Mouse (Mus musculus) embryonic facial prominence, embryonic 15.5 days (tissue): ENCODE measurements around the gene Ifit2. TPM values are rescaled to one million over a fixed set of nuclear protein-coding genes. Genes with fewer than 3 reads are reported as not detected.

Source experiments
- ATAC-seq: fragments of 200-750 bp; cut with Nextera tagmentation; 2 replicates; pipeline ENCODE4 v1.8.0; 2017; ENCODE audit warnings: low read depth, moderate TSS enrichment; ENCODE audit not compliant: insufficient number of reproducible peaks, low FRiP score, low TSS enrichment
- H3K27ac ChIP-seq: fragments of 300-500 bp; sonication (generic); replicated peaks from 2 replicates; pipeline ENCODE4 v1.5.1; 2015; ENCODE audit warnings: mild to moderate bottlenecking, inconsistent platforms
- H3K27me3 ChIP-seq: fragments of 300-500 bp; sonication (generic); 2 replicates; pipeline ENCODE4 v1.6.1; 2015; ENCODE audit warnings: inconsistent platforms
- H3K36me3 ChIP-seq: fragments of 300-500 bp; sonication (generic); 2 replicates; pipeline ENCODE4 v1.6.1; 2015; ENCODE audit warnings: mild to moderate bottlenecking, inconsistent platforms
- H3K4me1 ChIP-seq: fragments of 300-500 bp; sonication (generic); 2 replicates; pipeline ENCODE4 v1.6.1; 2015; ENCODE audit warnings: inconsistent platforms
- H3K4me2 ChIP-seq: fragments of 300-500 bp; sonication (generic); replicated peaks from 2 replicates; pipeline ENCODE4 v1.6.1; 2015; ENCODE audit warnings: mild to moderate bottlenecking, inconsistent platforms
- H3K4me3 ChIP-seq: fragments of 300-500 bp; sonication (generic); replicated peaks from 2 replicates; pipeline ENCODE4 v1.5.1; 2015; ENCODE audit warnings: mild to moderate bottlenecking, inconsistent platforms
- H3K9ac ChIP-seq: fragments of 300-500 bp; sonication (generic); 2 replicates; pipeline ENCODE4 v1.6.1; 2015; ENCODE audit warnings: inconsistent platforms
- H3K9me3 ChIP-seq: fragments of 300-500 bp; sonication (generic); replicated peaks from 2 replicates; pipeline ENCODE4 v1.6.1; 2016; ENCODE audit warnings: inconsistent platforms
- WGBS: fragments of 180-500 bp; shearing (Covaris S2); methylation state at CpG from one replicate; pipeline ENCODE4 v1.1.7; 2015; 5-methylcytosine and 5-hydroxymethylcytosine counted together
- polyA plus RNA-seq: library from polyadenylated mRNA; unstranded; fragments of >200 nt; fragmentation: Nextera tagmentation; extraction: Ambion mirVana; gene quantifications from 2 replicates; pipeline ENCODE4 v1.2.1, GENCODE M21; 2015

Gene Ifit2
- polyA plus RNA-seq, 1 experiment from 2014 or later = 10.0 TPM

GRCm38 (mm10) chr19:34520051-34520450, 30.4 kb upstream of the Ifit2 start:
- 84% methylated on average over 4 of the region's 4 CpGs for WGBS
- no peak for ATAC-seq
- no peak overlapping the region for H3K4me2 ChIP-seq

GRCm38 (mm10) chr19:34521361-34521760, 29.1 kb upstream of the Ifit2 start:
- Histone ChIP-seq H3K4me2 (no peak overlapping the region), H3K27ac (no peak overlapping the region), H3K36me3 (peaks cover 5% of the 10 kb centered on the region; the same call in 1 of the 2 replicates), H3K4me3 (no peak overlapping the region), H3K27me3 (no peaks in the 10 kb centered on the region), H3K9ac (no peak overlapping the region), H3K4me1 (no peaks in the 10 kb centered on the region), H3K9me3 (no peaks in the 10 kb centered on the region)
- WGBS = 65% methylated on average over 2 of the region's 2 CpGs
- no peak for ATAC-seq

More at GRCm38 (mm10) chr19:34520051-34520450, 30.4 kb upstream of the Ifit2 start:
- H3K9ac ChIP-seq = no peak overlapping the region
- H3K27ac ChIP-seq = no peak overlapping the region
- no peaks in the 10 kb centered on the region for H3K4me1 ChIP-seq
- H3K4me3 ChIP-seq = no peak overlapping the region
- H3K27me3 ChIP-seq = no peaks in the 10 kb centered on the region
- H3K36me3 ChIP-seq = peaks cover 5% of the 10 kb centered on the region; the same call in 1 of the 2 replicates
- H3K9me3 ChIP-seq = no peaks in the 10 kb centered on the region

GRCm38 (mm10) chr19:34521978-34522377, 28.5 kb upstream of the Ifit2 start:
- H3K36me3 ChIP-seq = peaks cover 5% of the 10 kb centered on the region; the same call in 1 of the 2 replicates
- no peaks in the 10 kb centered on the region for H3K27me3 ChIP-seq
- 89% methylated on average over 1 of the region's 1 CpGs for WGBS
- H3K9ac ChIP-seq = no peak overlapping the region
- H3K4me2 ChIP-seq = no peak overlapping the region
- no peaks in the 10 kb centered on the region for H3K4me1 ChIP-seq
- no peak for ATAC-seq
- H3K9me3 ChIP-seq = no peaks in the 10 kb centered on the region
- H3K4me3 ChIP-seq = no peak overlapping the region
- H3K27ac ChIP-seq = no peak overlapping the region

GRCm38 (mm10) chr19:34523106-34523725, 27.3 kb upstream of the Ifit2 start:
- H3K27ac ChIP-seq = no peak overlapping the region
- peaks cover 5% of the 10 kb centered on the region; the same call in 1 of the 2 replicates for H3K36me3 ChIP-seq
- no peak for ATAC-seq
- H3K9me3 ChIP-seq = no peaks in the 10 kb centered on the region
- H3K27me3 ChIP-seq = no peaks in the 10 kb centered on the region
- H3K4me3 ChIP-seq = no peak overlapping the region
- 73% methylated on average over 12 of the region's 12 CpGs for WGBS
- H3K9ac ChIP-seq = no peak overlapping the region
- no peak overlapping the region for H3K4me2 ChIP-seq
- H3K4me1 ChIP-seq = no peaks in the 10 kb centered on the region

GRCm38 (mm10) chr19:34524646-34525045, 25.8 kb upstream of the Ifit2 start:
- ATAC-seq = no peak
- Histone ChIP-seq H3K4me3 (no peak overlapping the region), H3K9me3 (no peaks in the 10 kb centered on the region), H3K4me1 (no peaks in the 10 kb centered on the region), H3K4me2 (no peak overlapping the region), H3K36me3 (no peaks in the 10 kb centered on the region), H3K27ac (no peak overlapping the region), H3K9ac (no peak overlapping the region), H3K27me3 (no peaks in the 10 kb centered on the region)
- 40% methylated on average over 9 of the region's 9 CpGs for WGBS

GRCm38 (mm10) chr19:34526321-34526923, 24.1 kb upstream of the Ifit2 start:
- Histone ChIP-seq H3K9me3 (no peaks in the 10 kb centered on the region), H3K27me3 (no peaks in the 10 kb centered on the region), H3K36me3 (no peaks in the 10 kb centered on the region), H3K27ac (no peak overlapping the region), H3K4me1 (no peaks in the 10 kb centered on the region), H3K4me2 (peak overlapping the region; percentile 65), H3K4me3 (peak overlapping the region; percentile 56), H3K9ac (peak overlapping the region; percentile 51)
- no peak for ATAC-seq
- 28% methylated on average over 11 of the region's 11 CpGs for WGBS

- peak within 1 kb of the TSS; percentile 51 for H3K9ac ChIP-seq
These were observed 23.4 kb upstream of the Ifit2 start, which contains the start of gene Lipa for GRCm38 (mm10) chr19:34526941-34527682. Gene Lipa (minus strand): TSS chr19:34527474.

GRCm38 (mm10) chr19:34532061-34532751, 18.3 kb upstream of the Ifit2 start:
- no peaks in the 10 kb centered on the region for H3K9me3 ChIP-seq
- ATAC-seq = no peak
- no peaks in the 10 kb centered on the region for H3K36me3 ChIP-seq
- WGBS = 95% methylated on average over 4 of the region's 4 CpGs
- no peak overlapping the region for H3K4me3 ChIP-seq
- no peaks in the 10 kb centered on the region for H3K4me1 ChIP-seq
- no peak overlapping the region for H3K9ac ChIP-seq
- no peaks in the 10 kb centered on the region for H3K27me3 ChIP-seq
- no peak overlapping the region for H3K4me2 ChIP-seq
- H3K27ac ChIP-seq = no peak overlapping the region

More at GRCm38 (mm10) chr19:34526941-34527682, 23.4 kb upstream of the Ifit2 start, which contains the start of gene Lipa:
- no peaks in the 10 kb centered on the region for H3K36me3 ChIP-seq
- H3K4me3 ChIP-seq = peak within 1 kb of the TSS; percentile 56
- WGBS = under 1% methylated on average over 29 of the region's 29 CpGs
- no peaks in the 10 kb centered on the region for H3K27me3 ChIP-seq
- no peaks in the 10 kb centered on the region for H3K9me3 ChIP-seq
- peak within 1 kb of the TSS; percentile 65 for H3K4me2 ChIP-seq
- peak; percentile 100 for ATAC-seq
- peak within 1 kb of the TSS; percentile 44 for H3K27ac ChIP-seq
- H3K4me1 ChIP-seq = no peaks in the 10 kb centered on the region

- Histone ChIP-seq H3K4me2 (no peak overlapping the region), H3K27ac (no peak overlapping the region)
These were observed 11.1 kb upstream of the Ifit2 start for GRCm38 (mm10) chr19:34539422-34539821.

GRCm38 (mm10) chr19:34546211-34546610, 4.3 kb upstream of the Ifit2 start:
- Histone ChIP-seq H3K9me3 (no peaks in the 10 kb centered on the region), H3K36me3 (no peaks in the 10 kb centered on the region), H3K27ac (no peak overlapping the region), H3K4me3 (no peak overlapping the region), H3K9ac (no peak overlapping the region), H3K4me2 (no peak overlapping the region), H3K27me3 (no peaks in the 10 kb centered on the region), H3K4me1 (peaks cover 8% of the 10 kb centered on the region)
- WGBS = 86% methylated on average over 4 of the region's 4 CpGs
- ATAC-seq = no peak

More at GRCm38 (mm10) chr19:34539422-34539821, 11.1 kb upstream of the Ifit2 start:
- no peak overlapping the region for H3K4me3 ChIP-seq
- H3K4me1 ChIP-seq = no peaks in the 10 kb centered on the region
- H3K9ac ChIP-seq = no peak overlapping the region
- H3K9me3 ChIP-seq = no peaks in the 10 kb centered on the region
- no peaks in the 10 kb centered on the region for H3K36me3 ChIP-seq
- no peak for ATAC-seq
- WGBS = 80% methylated on average over 1 of the region's 1 CpGs
- H3K27me3 ChIP-seq = no peaks in the 10 kb centered on the region

- WGBS = 25% methylated on average over 7 of the region's 7 CpGs
- no peak for ATAC-seq
- Histone ChIP-seq H3K9me3 (no peaks in the 10 kb centered on the region), H3K27me3 (no peaks in the 10 kb centered on the region), H3K4me1 (peaks cover 17% of the 10 kb centered on the region), H3K27ac (no peak overlapping the region), H3K36me3 (no peaks in the 10 kb centered on the region), H3K4me3 (no peak overlapping the region), H3K9ac (no peak overlapping the region), H3K4me2 (no peak overlapping the region)
These were observed 2.5 kb upstream of the Ifit2 start for GRCm38 (mm10) chr19:34547976-34548375.
